ENCODE assay signal across 8 mouse cellular contexts in the genomic region with DNA sequence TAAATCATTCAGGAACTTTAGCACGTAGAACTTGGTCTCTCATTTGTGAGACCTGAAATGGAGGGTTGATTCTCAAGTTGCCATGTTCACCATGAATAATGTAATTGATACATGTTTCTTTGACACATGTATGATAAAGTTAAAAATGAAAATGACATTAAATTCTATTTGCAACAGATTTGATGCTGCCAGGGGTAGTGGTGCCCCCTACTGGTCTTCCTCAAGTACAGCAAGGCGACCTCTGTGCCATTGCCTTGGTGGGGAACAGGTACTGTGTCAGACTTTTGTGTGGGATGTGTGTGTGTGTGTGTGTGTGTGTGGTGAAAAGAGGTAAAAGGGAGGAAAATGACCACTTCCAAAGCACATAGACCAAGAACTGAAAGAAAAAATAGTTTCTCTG. TPM values are rescaled to one million over a fixed set of nuclear protein-coding genes. Genes with fewer than 3 reads are reported as not detected.
A peak's percentile ranks its signal among the peaks of the same experiment; 100 is the strongest.
DNase-seq lines count a peak whose midpoint lies in the region; ATAC-seq and TF ChIP-seq lines count a peak whose summit lies in the region.

No protein-coding gene starts in this region.

- no peak overlapping the region for H3K4me2 ChIP-seq in hindbrain, embryonic 16.5 days (ENCODE audit: low read length)
- H3K4me2 ChIP-seq in liver, postnatal 0 days (ENCODE audit: low read depth, low read length) = no peak overlapping the region

- H3K27ac ChIP-seq in hindbrain, embryonic 10.5 days = no peak overlapping the region
- no peak overlapping the region for H3K27ac ChIP-seq in hindbrain, embryonic 16.5 days (ENCODE audit: low read depth, low read length)
- H3K27ac ChIP-seq in liver, postnatal 0 days (ENCODE audit: low read depth) = no peak overlapping the region

- no peak overlapping the region for H3K4me3 ChIP-seq in hindbrain, embryonic 10.5 days
- H3K4me3 ChIP-seq in hindbrain, embryonic 16.5 days (ENCODE audit: low read length) = no peak overlapping the region
- no peak overlapping the region for H3K4me3 ChIP-seq in liver, postnatal 0 days (ENCODE audit: low read depth, low read length)

- peaks cover 21% of the 10 kb centered on the region for H3K4me1 ChIP-seq in hindbrain, embryonic 10.5 days (replicated peaks)
- H3K4me1 ChIP-seq in hindbrain, embryonic 16.5 days (ENCODE audit: control insufficient read depth, insufficient read depth, low read depth, low read length) = peaks cover 8% of the 10 kb centered on the region
- H3K4me1 ChIP-seq in liver, postnatal 0 days (ENCODE audit: insufficient read depth) = peaks cover 10% of the 10 kb centered on the region

- H3K9me3 ChIP-seq in hindbrain, embryonic 10.5 days = no peaks in the 10 kb centered on the region
- H3K9me3 ChIP-seq in hindbrain, embryonic 16.5 days (ENCODE audit: control insufficient read depth, low read length) = no peaks in the 10 kb centered on the region
- H3K9me3 ChIP-seq in liver, postnatal 0 days (ENCODE audit: low read length) = no peaks in the 10 kb centered on the region

- DNase-seq in hindbrain, embryonic 10.5 days (ENCODE audit: low spot score) = peak; percentile 26
- DNase-seq in urinary bladder, postnatal 25 days (ENCODE audit: low spot score) = peak; percentile 41
- DNase-seq in urinary bladder, postnatal 10 days (ENCODE audit: low spot score) = no peak
- DNase-seq in cerebellum, postnatal 25 days = peak; percentile 39 to 68
- DNase-seq in liver, postnatal 0 days = peak; percentile 63
- peak; percentile 80 for DNase-seq in splenic B cell, adult 2 months (ENCODE audit: low read depth, low spot score)
- DNase-seq in right cerebral cortex, postnatal 25 days = no peak

- WGBS in hindbrain, embryonic 10.5 days = 58% methylated on average over 2 of the region's 2 CpGs
- WGBS in hindbrain, embryonic 16.5 days = 56% methylated on average over 2 of the region's 2 CpGs
- WGBS in liver, postnatal 0 days (ENCODE audit: insufficient replicate concordance) = 50% methylated on average over 2 of the region's 2 CpGs

- no peak for TF ChIP-seq EP300 in liver, postnatal 0 days (IDR thresholded peaks at IDR 0.05; ENCODE audit: low read depth)

- peaks cover 33% of the 10 kb centered on the region for H3K36me3 ChIP-seq in hindbrain, embryonic 10.5 days
- H3K36me3 ChIP-seq in hindbrain, embryonic 16.5 days (ENCODE audit: control insufficient read depth, insufficient read depth, low read length) = peaks cover 12% of the 10 kb centered on the region
- H3K36me3 ChIP-seq in liver, postnatal 0 days (replicated peaks; ENCODE audit: insufficient read depth, low read length) = peaks cover 13% of the 10 kb centered on the region
- H3K36me3 ChIP-seq in splenic B cell, adult 2 months (ENCODE audit: control insufficient read depth, insufficient read depth, low read length, poor library complexity, severe bottlenecking) = peaks cover 12% of the 10 kb centered on the region

- no peak for ATAC-seq in hindbrain, embryonic 16.5 days
- no peak for ATAC-seq in liver, postnatal 0 days

- no peak overlapping the region for H3K9ac ChIP-seq in hindbrain, embryonic 16.5 days (ENCODE audit: low read depth, low read length)
- H3K9ac ChIP-seq in liver, postnatal 0 days (replicated peaks) = no peak overlapping the region

- peak; percentile 96 for TF ChIP-seq CTCF in liver, postnatal 0 days (IDR thresholded peaks at IDR 0.05; ENCODE audit: low read depth)

- peaks cover 6% of the 10 kb centered on the region; the same call in 1 of the 2 replicates for H3K27me3 ChIP-seq in hindbrain, embryonic 10.5 days (ENCODE audit: insufficient read depth, poor library complexity, severe bottlenecking)
- no peaks in the 10 kb centered on the region for H3K27me3 ChIP-seq in hindbrain, embryonic 16.5 days (replicated peaks; ENCODE audit: control insufficient read depth, insufficient read depth, low read length)
- no peaks in the 10 kb centered on the region for H3K27me3 ChIP-seq in liver, postnatal 0 days (ENCODE audit: insufficient read depth, low read length)
- H3K27me3 ChIP-seq in splenic B cell, adult 2 months (ENCODE audit: control insufficient read depth, insufficient read depth, low read length, poor library complexity, severe bottlenecking) = no peaks in the 10 kb centered on the region

RNA-seq across cellular contexts. Expression of gene Eif2d, which starts 2.5 kb away (rescaled TPM):
- 53.9 and 60.6 TPM in 2 replicates for polyA plus RNA-seq in hindbrain, embryonic 10.5 days (2016; fragmentation: Nextera tagmentation; extraction: Ambion mirVana)
- polyA plus RNA-seq in hindbrain, embryonic 16.5 days (2015; fragmentation: Nextera tagmentation; extraction: Ambion mirVana) = 48.0 and 50.5 TPM in 2 replicates
- 18.2 and 19.0 TPM in 2 replicates for polyA plus RNA-seq in liver, postnatal 0 days (2015; fragmentation: Nextera tagmentation; extraction: Ambion mirVana)

RNA-seq across cellular contexts. Expression of gene Dyrk3, which starts 17.3 kb away (rescaled TPM):
- polyA plus RNA-seq in hindbrain, embryonic 10.5 days (2016; fragmentation: Nextera tagmentation; extraction: Ambion mirVana) = 11.2 and 12.1 TPM in 2 replicates
- 12.2 and 14.5 TPM in 2 replicates for polyA plus RNA-seq in hindbrain, embryonic 16.5 days (2015; fragmentation: Nextera tagmentation; extraction: Ambion mirVana)
- 9.5 and 10.3 TPM in 2 replicates for polyA plus RNA-seq in liver, postnatal 0 days (2015; fragmentation: Nextera tagmentation; extraction: Ambion mirVana)

RNA-seq across cellular contexts. Expression of gene Mapkapk2, which starts 57.8 kb away (rescaled TPM):
- polyA plus RNA-seq in hindbrain, embryonic 10.5 days (2016; fragmentation: Nextera tagmentation; extraction: Ambion mirVana) = 47.0 and 51.1 TPM in 2 replicates
- 9.1 and 15.7 TPM in 2 replicates for polyA plus RNA-seq in hindbrain, embryonic 16.5 days (2015; fragmentation: Nextera tagmentation; extraction: Ambion mirVana)
- polyA plus RNA-seq in liver, postnatal 0 days (2015; fragmentation: Nextera tagmentation; extraction: Ambion mirVana) = 18.3 and 19.6 TPM in 2 replicates

Comparison
In these comparisons a context has a peak if more than half of its experiments do, and no peak if none do; other contexts are left out.
1. DNase-seq: peak in hindbrain, embryonic 10.5 days (single experiment), urinary bladder, postnatal 25 days (single experiment), cerebellum, postnatal 25 days (2 of 2), liver, postnatal 0 days (single experiment) and splenic B cell, adult 2 months (single experiment); none in urinary bladder, postnatal 10 days (single experiment) and right cerebral cortex, postnatal 25 days (single experiment).